Mouse (Mus musculus) midbrain, embryonic 12.5 days (tissue): ENCODE data around the gene Gm20388. TPM values are rescaled to one million over a fixed set of nuclear protein-coding genes. Genes with fewer than 3 reads are reported as not detected.

Experiments
- ATAC-seq: fragments of 200-750 bp; cut with Nextera tagmentation; 2 replicates; pipeline ENCODE4 v1.8.0; 2017; ENCODE audit warnings: low read depth, moderate TSS enrichment, moderate library complexity; ENCODE audit not compliant: low FRiP score
- H3K27ac ChIP-seq: fragments of 300-500 bp; sonication (generic); replicated peaks from 2 replicates; pipeline ENCODE4 v1.5.1; 2016; ENCODE audit warnings: mild to moderate bottlenecking
- H3K27me3 ChIP-seq: fragments of 300-500 bp; sonication (generic); 2 replicates; pipeline ENCODE4 v1.6.1; 2016; ENCODE audit warnings: mild to moderate bottlenecking
- H3K36me3 ChIP-seq: fragments of 300-500 bp; sonication (generic); 2 replicates; pipeline ENCODE4 v1.6.1; 2016
- H3K4me1 ChIP-seq: fragments of 300-500 bp; sonication (generic); 2 replicates; pipeline ENCODE4 v1.6.1; 2016
- H3K4me2 ChIP-seq: fragments of 300-500 bp; sonication (generic); replicated peaks from 2 replicates; pipeline ENCODE4 v1.6.1; 2016; ENCODE audit warnings: mild to moderate bottlenecking, moderate library complexity
- H3K4me3 ChIP-seq: fragments of 300-500 bp; sonication (generic); 2 replicates; pipeline ENCODE4 v1.5.1; 2016; ENCODE audit warnings: mild to moderate bottlenecking
- H3K9ac ChIP-seq: fragments of 300-500 bp; sonication (generic); replicated peaks from 2 replicates; pipeline ENCODE4 v1.6.1; 2016; ENCODE audit warnings: mild to moderate bottlenecking, moderate library complexity
- H3K9me3 ChIP-seq: fragments of 300-500 bp; sonication (generic); 2 replicates; pipeline ENCODE4 v1.6.1; 2016; ENCODE audit warnings: mild to moderate bottlenecking
- WGBS: fragments of 180-500 bp; shearing (Covaris S2); methylation state at CpG from one replicate; pipeline ENCODE4 v1.1.7; 2016; 5-methylcytosine and 5-hydroxymethylcytosine counted together
- polyA plus RNA-seq: library from polyadenylated mRNA; unstranded; fragments of >200 nt; fragmentation: Nextera tagmentation; extraction: Ambion mirVana; gene quantifications from 2 replicates; pipeline ENCODE4 v1.2.1, GENCODE M21; 2016

Gm20388 gene
- polyA plus RNA-seq, 1 experiment from 2014 or later, result not detected

GRCm38 (mm10) chr8:121967977-121968376, 2057.3 kb downstream of the Gm20388 start:
- Histone ChIP-seq H3K27ac (no peak overlapping the region), H3K4me3 (no peak overlapping the region), H3K9ac (no peak overlapping the region), H3K27me3 (no peaks in the 10 kb centered on the region), H3K36me3 (0 out of 2 replicates have a peak, but pooled peaks cover 5% of the 10 kb centered on the region), H3K4me2 (no peak overlapping the region), H3K9me3 (no peaks in the 10 kb centered on the region), H3K4me1 (peaks cover 36% of the 10 kb centered on the region)
- WGBS, result 44% methylated on average over 4 of the region's 4 CpGs
- no peak for ATAC-seq

GRCm38 (mm10) chr8:121968542-121968941, 2057.9 kb downstream of the Gm20388 start:
- no peaks in the 10 kb centered on the region for H3K9me3 ChIP-seq
- no peak for ATAC-seq
- 0 out of 2 replicates have a peak, but pooled peaks cover 5% of the 10 kb centered on the region for H3K36me3 ChIP-seq
- no peak overlapping the region for H3K4me2 ChIP-seq
- H3K9ac ChIP-seq, result no peak overlapping the region
- 82% methylated on average over 4 of the region's 4 CpGs for WGBS
- H3K4me3 ChIP-seq, result no peak overlapping the region
- H3K27ac ChIP-seq, result no peak overlapping the region
- no peaks in the 10 kb centered on the region for H3K27me3 ChIP-seq
- H3K4me1 ChIP-seq, result peaks cover 36% of the 10 kb centered on the region

- Histone ChIP-seq H3K9me3 (no peaks in the 10 kb centered on the region), H3K27ac (no peak overlapping the region), H3K4me1 (peaks cover 36% of the 10 kb centered on the region), H3K27me3 (no peaks in the 10 kb centered on the region), H3K9ac (no peak overlapping the region), H3K4me3 (no peak overlapping the region), H3K4me2 (no peak overlapping the region), H3K36me3 (peaks cover 15% of the 10 kb centered on the region)
- WGBS, result 80% methylated on average over 8 of the region's 8 CpGs
- ATAC-seq, result no peak
Observed at GRCm38 (mm10) chr8:121970225-121970624, 2059.6 kb downstream of the Gm20388 start.

GRCm38 (mm10) chr8:121971488-121972058, 2060.9 kb downstream of the Gm20388 start:
- no peak for ATAC-seq
- H3K9ac ChIP-seq, result peak overlapping the region; percentile 25; the same call in 1 of the 2 replicates

GRCm38 (mm10) chr8:121973906-121974305, 2063.3 kb downstream of the Gm20388 start:
- Histone ChIP-seq H3K36me3 (peaks cover 47% of the 10 kb centered on the region), H3K4me3 (no peak overlapping the region), H3K4me1 (peaks cover 11% of the 10 kb centered on the region), H3K9me3 (no peaks in the 10 kb centered on the region), H3K9ac (no peak overlapping the region), H3K27ac (no peak overlapping the region), H3K4me2 (no peak overlapping the region), H3K27me3 (no peaks in the 10 kb centered on the region)
- WGBS, result 94% methylated on average over 28 of the region's 28 CpGs
- no peak for ATAC-seq

More at GRCm38 (mm10) chr8:121971488-121972058, 2060.9 kb downstream of the Gm20388 start:
- H3K27ac ChIP-seq, result 0 out of 2 replicates have a peak overlapping the region, but pooled peaks have one; percentile 15
- peaks cover 28% of the 10 kb centered on the region for H3K36me3 ChIP-seq
- no peaks in the 10 kb centered on the region for H3K9me3 ChIP-seq
- peaks cover 28% of the 10 kb centered on the region for H3K4me1 ChIP-seq
- WGBS, result 72% methylated on average over 17 of the region's 17 CpGs
- no peak overlapping the region for H3K4me2 ChIP-seq
- no peaks in the 10 kb centered on the region for H3K27me3 ChIP-seq
- H3K4me3 ChIP-seq, result no peak overlapping the region

GRCm38 (mm10) chr8:121977819-121978590, 2067.4 kb downstream of the Gm20388 start:
- Histone ChIP-seq H3K27ac (no peak overlapping the region), H3K9ac (no peak overlapping the region), H3K27me3 (no peaks in the 10 kb centered on the region), H3K4me1 (no peaks in the 10 kb centered on the region; the same call in 1 of the 2 replicates), H3K4me2 (no peak overlapping the region), H3K36me3 (peaks cover 84% of the 10 kb centered on the region), H3K4me3 (no peak overlapping the region), H3K9me3 (no peaks in the 10 kb centered on the region)
- ATAC-seq, result no peak
- WGBS, result 71% methylated on average over 8 of the region's 8 CpGs

- H3K27ac ChIP-seq, result no peak overlapping the region
- no peak for ATAC-seq
- peaks cover 91% of the 10 kb centered on the region for H3K36me3 ChIP-seq
- no peak overlapping the region for H3K4me2 ChIP-seq
- H3K9me3 ChIP-seq, result no peaks in the 10 kb centered on the region
- no peaks in the 10 kb centered on the region for H3K27me3 ChIP-seq
- H3K9ac ChIP-seq, result no peak overlapping the region
- H3K4me1 ChIP-seq, result no peaks in the 10 kb centered on the region; the same call in 1 of the 2 replicates
- 92% methylated on average over 13 of the region's 13 CpGs for WGBS
- H3K4me3 ChIP-seq, result no peak overlapping the region
Observed at GRCm38 (mm10) chr8:121978670-121979069, 2068.0 kb downstream of the Gm20388 start.

- Histone ChIP-seq H3K27me3 (no peaks in the 10 kb centered on the region), H3K9me3 (no peaks in the 10 kb centered on the region), H3K36me3 (peaks cover 91% of the 10 kb centered on the region), H3K9ac (no peak overlapping the region), H3K27ac (no peak overlapping the region), H3K4me1 (no peaks in the 10 kb centered on the region; the same call in 1 of the 2 replicates), H3K4me2 (no peak overlapping the region), H3K4me3 (no peak overlapping the region)
- WGBS, result 92% methylated on average over 11 of the region's 11 CpGs
- no peak for ATAC-seq
Observed at GRCm38 (mm10) chr8:121980792-121981519, 2070.3 kb downstream of the Gm20388 start.

- H3K4me3 ChIP-seq, result no peak overlapping the region
- H3K27me3 ChIP-seq, result no peaks in the 10 kb centered on the region
- 89% methylated on average over 7 of the region's 7 CpGs for WGBS
- H3K36me3 ChIP-seq, result peaks cover 86% of the 10 kb centered on the region
- no peak for ATAC-seq
- H3K27ac ChIP-seq, result no peak overlapping the region
- H3K4me2 ChIP-seq, result no peak overlapping the region
- H3K4me1 ChIP-seq, result no peaks in the 10 kb centered on the region; the same call in 1 of the 2 replicates
- H3K9ac ChIP-seq, result no peak overlapping the region
- no peaks in the 10 kb centered on the region for H3K9me3 ChIP-seq
Observed at GRCm38 (mm10) chr8:121981520-121981895, 2070.9 kb downstream of the Gm20388 start.

- no peak for ATAC-seq
- Histone ChIP-seq H3K4me3 (no peak overlapping the region), H3K36me3 (peaks cover 89% of the 10 kb centered on the region), H3K27me3 (no peaks in the 10 kb centered on the region), H3K9me3 (no peaks in the 10 kb centered on the region), H3K9ac (no peak overlapping the region), H3K4me1 (no peaks in the 10 kb centered on the region; the same call in 1 of the 2 replicates), H3K4me2 (no peak overlapping the region), H3K27ac (no peak overlapping the region)
- WGBS, result 97% methylated on average over 3 of the region's 3 CpGs
Observed at GRCm38 (mm10) chr8:121985673-121986072, 2075.0 kb downstream of the Gm20388 start.

GRCm38 (mm10) chr8:121987892-121988291, 2077.3 kb downstream of the Gm20388 start:
- no peaks in the 10 kb centered on the region for H3K9me3 ChIP-seq
- peaks cover 88% of the 10 kb centered on the region for H3K36me3 ChIP-seq
- H3K4me3 ChIP-seq, result no peak overlapping the region
- no peak overlapping the region for H3K4me2 ChIP-seq
- no peaks in the 10 kb centered on the region for H3K27me3 ChIP-seq
- no peak overlapping the region for H3K9ac ChIP-seq
- 92% methylated on average over 5 of the region's 5 CpGs for WGBS
- no peaks in the 10 kb centered on the region for H3K4me1 ChIP-seq
- ATAC-seq, result no peak
- H3K27ac ChIP-seq, result no peak overlapping the region
